Mouse (Mus musculus) G1E (cell line): ENCODE results near the gene Gdi2.

ENCODE experiments used
- CTCF ChIP-seq: IDR thresholded peaks from 2 replicates; pipeline ENCODE4 v1.5.1; 2012; ENCODE audit warnings: low read depth, low read length, inconsistent platforms, mixed read lengths
- GATA1 ChIP-seq: IDR thresholded peaks from 2 replicates; pipeline ENCODE4 v1.6.1; 2012; ENCODE audit warnings: borderline replicate concordance, low read length, inconsistent platforms, mixed read lengths
- TAL1 ChIP-seq: conservative IDR thresholded peaks from 2 replicates; pipeline ENCODE4 v1.6.1; 2012; ENCODE audit warnings: low read depth, low read length, inconsistent platforms, mixed read lengths

DNA sequence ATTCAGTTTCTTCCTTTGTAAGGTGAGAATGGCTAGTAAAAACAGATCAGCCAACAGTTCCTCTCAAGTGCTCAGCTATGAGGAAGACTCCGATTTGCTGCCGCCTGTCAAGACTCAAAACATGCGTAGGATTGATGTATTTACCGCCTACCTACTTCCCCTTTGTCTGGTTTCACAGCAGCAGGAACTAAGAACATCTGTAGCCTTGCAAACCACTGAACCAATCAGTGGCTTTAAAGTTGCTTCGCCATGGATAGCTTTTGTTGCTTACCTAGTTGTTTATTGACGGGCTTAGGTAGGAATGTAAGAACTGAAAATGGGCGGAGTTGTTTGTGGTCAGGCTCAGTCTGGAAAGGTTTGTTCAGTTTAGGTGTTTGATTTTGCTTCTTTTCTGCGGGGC is 11.5 kb upstream of the Gdi2 start:
- TF ChIP-seq CTCF (no peak), TAL1 (no peak), GATA1 (no peak)
